Mouse (Mus musculus) CH12.LX (cell line): ENCODE measurements around the gene Ninl.
A peak's percentile ranks its signal among the peaks of the same experiment; 100 is the strongest.
"Not testable (repeated sequence)": the region's sequence is repeated elsewhere in the genome, so short reads cannot be mapped to it uniquely, and the experiment has no call there.

Experiments
- CHD1 ChIP-seq: IDR thresholded peaks from 2 replicates; pipeline ENCODE4 v1.6.1; 2012; ENCODE audit warnings: low read depth, low read length, improper control_type of control experiment, inconsistent platforms
- CTCF ChIP-seq, 2 experiments: IDR thresholded peaks in 1 of 2; conservative IDR thresholded peaks in 1 of 2; 2 replicates each; pipeline ENCODE4 v1.5.1; 2011 to 2012; ENCODE audit warnings: low read depth in 2 of 2, low read length in 2 of 2, improper control_type of control experiment in 1 of 2, inconsistent platforms in 1 of 2, mild to moderate bottlenecking in 1 of 2, moderate library complexity in 1 of 2
- ELF1 ChIP-seq: IDR thresholded peaks from 2 replicates; pipeline ENCODE4 v1.6.1; 2014; ENCODE audit warnings: low read depth, mild to moderate bottlenecking, inconsistent platforms, low read length, improper control_type of control experiment
- EP300 ChIP-seq: IDR thresholded peaks from 2 replicates; pipeline ENCODE4 v1.6.1; 2011; ENCODE audit warnings: low read length, improper control_type of control experiment
- HCFC1 ChIP-seq: IDR thresholded peaks from 2 replicates; pipeline ENCODE4 v1.6.1; 2012; ENCODE audit warnings: low read depth, mild to moderate bottlenecking, inconsistent platforms, low read length, improper control_type of control experiment
- IRF4 ChIP-seq: IDR thresholded peaks from 2 replicates; pipeline ENCODE4 v1.6.1; 2014; ENCODE audit warnings: low read depth, mild to moderate bottlenecking, inconsistent platforms, low read length, improper control_type of control experiment
- MAX ChIP-seq: IDR thresholded peaks from 2 replicates; pipeline ENCODE4 v1.6.1; 2011; ENCODE audit warnings: low read length, improper control_type of control experiment
- MXI1 ChIP-seq: IDR thresholded peaks from 2 replicates; pipeline ENCODE4 v1.6.1; 2011; ENCODE audit warnings: mild to moderate bottlenecking, low read depth, low read length, improper control_type of control experiment
- POLR2A ChIP-seq: IDR thresholded peaks from 2 replicates; pipeline ENCODE4 v1.6.1; 2011; ENCODE audit warnings: low read depth, mild to moderate bottlenecking, improper control_type of control experiment, low read length
- POLR2AphosphoS2 ChIP-seq: IDR thresholded peaks from 2 replicates; pipeline ENCODE4 v1.6.1; 2011; ENCODE audit warnings: low read depth, low read length, improper control_type of control experiment
- TBP ChIP-seq: conservative IDR thresholded peaks from 2 replicates; pipeline ENCODE4 v1.6.1; 2011; ENCODE audit warnings: low read depth, low read length, improper control_type of control experiment
- USF1 ChIP-seq: IDR thresholded peaks from 2 replicates; pipeline ENCODE4 v1.6.1; 2014; ENCODE audit warnings: low read depth, mild to moderate bottlenecking, inconsistent platforms, low read length, improper control_type of control experiment
- ZMIZ1 ChIP-seq: IDR thresholded peaks from 2 replicates; pipeline ENCODE4 v1.6.1; 2012; ENCODE audit warnings: low read depth, mild to moderate bottlenecking, inconsistent platforms, low read length, improper control_type of control experiment

- peak in 1 of 2 experiments; percentile 14; a peak in 1 of 4 replicates for TF ChIP-seq CTCF (conservative IDR thresholded peaks at IDR 0.05 in 1 of 2, IDR thresholded peaks at IDR 0.05 in 1 of 2; ENCODE audit: low read depth in 2 of 2, low read length in 2 of 2)
- not testable (repeated sequence) for TF ChIP-seq EP300, CHD1, POLR2A, MAX, ELF1, TBP, IRF4, POLR2AphosphoS2, USF1, HCFC1, MXI1, ZMIZ1
Measured at GRCm38 (mm10) chr2:150908881-150909280, 130.3 kb downstream of the Ninl start.
